Mouse (Mus musculus): ENCODE measurements around the gene Wdr45.

- TF ChIP-seq CTCF (conservative IDR thresholded peaks at IDR 0.05; ENCODE audit: low read length) (no peak), POU5F1 (IDR thresholded peaks at IDR 0.05; ENCODE audit: borderline replicate concordance, low read length) (no peak)
These were observed 43.7 kb upstream of the Wdr45 start for GRCm38 (mm10) chrX:7670390-7670881.
